Mouse (Mus musculus): ENCODE data around the gene Popdc2. TPM values are rescaled to one million over a fixed set of nuclear protein-coding genes. Genes with fewer than 3 reads are reported as not detected.
A peak's percentile ranks its signal among the peaks of the same experiment; 100 is the strongest.
"Not testable (repeated sequence)": the region's sequence is repeated elsewhere in the genome, so short reads cannot be mapped to it uniquely, and the experiment has no call there.

The Popdc2 gene
- total RNA-seq (2021) = 100 to 1,000 TPM; 542 to 580 TPM
- long read RNA-seq, experiment 1, transcript Popdc2-202 (4 exons, 1,992 nt) = minor isoform, 60 of 561 reads
- long read RNA-seq, experiment 1, transcript Popdc2-201 (4 exons, 2,169 nt) = major isoform, 362 of 561 reads
- long read RNA-seq, experiment 1, partial matches to known transcripts = 90 of 561 reads
- long read RNA-seq, experiment 1, other reads (novel, unspliced or antisense) = 45 of 561 reads
- long read RNA-seq, experiment 2, transcript Popdc2-202 (4 exons, 1,992 nt) = minor isoform, 56 of 508 reads
- long read RNA-seq, experiment 2, transcript Popdc2-201 (4 exons, 2,169 nt) = major isoform, 307 of 508 reads
- long read RNA-seq, experiment 2, partial matches to known transcripts = 99 of 508 reads
- long read RNA-seq, experiment 2, other reads (novel, unspliced or antisense) = 43 of 508 reads

DNA sequence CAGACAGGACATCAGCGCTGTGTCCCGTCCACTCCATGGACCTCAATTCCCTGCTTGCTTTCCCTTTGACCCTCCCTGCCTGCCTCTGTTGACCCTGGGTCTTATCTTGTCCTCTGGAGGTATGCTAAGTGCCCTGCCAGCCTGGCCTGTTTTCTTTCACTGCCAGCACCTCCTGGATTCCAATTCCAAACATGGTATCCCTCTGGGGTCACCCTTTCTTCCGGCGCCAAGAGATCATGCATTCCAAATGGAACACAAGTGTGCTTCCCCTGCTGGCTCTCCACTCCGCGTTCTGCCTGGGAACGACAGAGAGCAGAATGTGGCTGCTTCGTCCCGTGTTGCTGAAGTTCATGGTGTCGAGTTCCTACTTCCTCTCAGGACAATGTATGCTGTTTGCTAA lies at the start of gene Popdc2:
Popdc2 (plus strand) TSS at position 277 of the 400 bp plus-strand sequence.
- peak; percentile 63 to 81 for DNase-seq
- intact Hi-C loops (cut with DNase I) = no loop called here

DNA sequence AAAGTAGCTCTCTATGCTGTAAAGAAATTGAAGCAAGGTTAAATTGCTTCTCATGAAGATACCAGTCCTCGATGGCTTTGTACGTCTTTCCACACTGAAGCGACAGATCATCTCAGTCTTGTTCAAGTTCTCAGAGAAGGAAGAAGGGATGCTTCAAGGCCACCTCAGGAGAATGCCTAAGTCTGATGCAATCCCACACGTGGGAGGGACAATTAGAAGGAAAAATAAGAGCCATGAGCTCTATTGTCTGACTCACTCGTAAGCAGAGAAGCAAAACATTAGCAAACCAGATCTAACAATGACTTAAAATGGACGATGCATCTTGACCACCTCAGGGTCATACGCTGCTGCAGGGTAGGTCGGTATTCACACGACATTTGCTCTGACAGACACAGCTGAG lies 43.5 kb upstream of the Popdc2 start:
- intact Hi-C loops (cut with DNase I) = no loop called here
- no peak for DNase-seq

GRCm38 (mm10) chr16:38319087-38319486 lies 42.9 kb upstream of the Popdc2 start:
- no peak for DNase-seq
- intact Hi-C loops (cut with DNase I) = no loop called here

DNA sequence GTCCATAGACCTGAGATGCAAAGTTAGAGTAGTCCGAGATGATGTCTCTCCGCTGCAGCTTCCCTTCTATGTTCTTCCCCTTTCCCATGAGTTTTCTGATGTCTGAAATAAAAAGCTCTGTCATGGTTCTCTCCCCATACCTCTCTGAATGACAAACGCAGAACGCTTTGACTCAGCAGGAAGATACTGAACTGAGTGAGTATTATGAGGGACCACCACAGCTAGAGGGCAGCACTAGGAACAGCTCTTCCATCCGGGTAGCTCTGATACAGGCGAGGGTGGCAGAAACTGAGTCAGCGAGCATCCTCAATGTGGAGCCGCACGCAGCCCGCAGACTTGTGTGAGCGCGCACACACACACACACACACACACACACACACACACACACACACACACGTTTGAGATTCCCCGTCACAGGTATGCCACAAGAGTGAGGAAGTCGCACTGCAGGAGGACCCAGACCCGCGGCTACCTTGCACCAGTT lies 40.5 kb upstream of the Popdc2 start:
- intact Hi-C loops (cut with DNase I) = no loop called here
- DNase-seq = peak; percentile 17 to 52

DNA sequence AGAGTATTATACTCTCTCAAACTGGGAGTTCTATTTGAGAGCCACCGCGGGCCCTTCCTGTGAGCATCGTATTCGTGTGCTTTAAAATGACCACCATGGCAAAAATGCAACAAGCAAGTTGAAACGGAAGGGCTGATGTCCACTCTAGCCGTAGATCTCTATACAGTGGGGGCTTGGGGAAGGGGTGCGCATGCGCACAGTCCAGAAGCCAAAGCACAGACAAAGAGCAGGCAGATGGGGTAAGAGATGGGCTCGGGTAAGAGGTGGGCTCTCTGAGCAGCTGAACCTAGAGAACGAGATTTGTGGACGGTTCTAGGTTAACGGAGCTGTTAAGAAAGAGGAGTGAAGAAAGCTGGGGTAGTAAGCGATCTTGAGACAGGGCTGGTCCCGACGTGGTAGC lies 37.7 kb upstream of the Popdc2 start:
- intact Hi-C loops (cut with DNase I) = no loop called here
- no peak for DNase-seq

GRCm38 (mm10) chr16:38326778-38327397 lies 35.1 kb upstream of the Popdc2 start:
- intact Hi-C loops (cut with DNase I) = no loop called here

DNA sequence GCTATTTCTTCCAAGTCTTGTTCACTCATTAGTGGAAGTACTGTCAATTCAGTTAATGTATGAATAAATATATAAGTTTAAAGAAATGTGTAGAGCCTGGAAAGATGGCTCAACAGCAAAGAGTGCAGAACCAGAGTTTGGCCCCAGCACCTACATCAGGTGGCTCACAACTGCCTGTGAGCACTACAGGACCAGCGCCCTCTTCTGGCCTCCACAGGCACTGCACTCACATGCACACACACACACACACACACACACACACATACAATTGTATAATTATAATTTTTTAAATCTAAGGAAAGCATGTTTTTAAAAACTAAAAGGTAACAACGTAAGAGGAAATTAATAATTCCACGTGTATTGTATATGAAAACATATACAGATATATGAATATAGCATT lies 32.7 kb upstream of the Popdc2 start:
- intact Hi-C loops (cut with DNase I) = no loop called here
- no peak for DNase-seq

More at GRCm38 (mm10) chr16:38326778-38327397, 35.1 kb upstream of the Popdc2 start:
- no peak for DNase-seq

DNA sequence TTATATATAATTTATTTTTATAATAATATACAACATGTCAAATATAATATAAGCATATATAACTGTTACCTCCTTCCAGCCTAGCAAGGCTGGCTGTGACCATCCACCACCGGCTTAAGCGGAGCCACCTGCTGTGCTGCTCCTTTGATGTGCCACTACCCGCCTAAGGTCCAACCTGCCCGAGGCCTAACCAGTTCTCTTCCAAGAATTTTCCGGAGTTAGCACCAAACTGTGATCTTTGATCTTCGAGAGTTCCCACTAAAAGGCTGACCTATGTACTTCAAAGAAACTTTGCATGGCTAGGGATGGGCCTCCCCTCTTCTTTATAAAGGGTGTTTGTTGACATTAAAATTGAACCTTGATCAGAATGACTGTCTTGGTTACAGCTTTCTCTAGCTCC lies 27.6 kb upstream of the Popdc2 start:
- intact Hi-C loops (cut with DNase I) = no loop called here
- no peak for DNase-seq

DNA sequence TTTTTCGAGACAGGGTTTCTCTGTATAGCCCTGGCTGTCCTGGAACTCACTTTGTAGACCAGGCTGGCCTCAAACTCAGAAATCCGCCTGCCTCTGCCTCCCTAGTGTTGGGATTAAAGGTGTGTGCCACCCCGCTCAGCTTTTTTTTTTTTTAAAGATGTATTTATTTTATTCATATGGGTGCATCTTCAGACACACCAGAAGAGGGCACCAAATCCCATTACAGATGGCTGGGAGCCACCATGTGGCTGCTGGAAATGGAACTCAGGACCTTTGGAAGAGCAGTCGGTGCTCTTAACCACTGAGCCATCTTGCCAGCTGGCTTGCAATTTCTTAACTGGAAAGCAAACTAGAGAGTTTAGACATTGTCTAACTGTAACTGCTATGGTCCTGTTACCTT lies 23.9 kb upstream of the Popdc2 start:
- DNase-seq; intact Hi-C loops (cut with DNase I): not testable (repeated sequence)

DNA sequence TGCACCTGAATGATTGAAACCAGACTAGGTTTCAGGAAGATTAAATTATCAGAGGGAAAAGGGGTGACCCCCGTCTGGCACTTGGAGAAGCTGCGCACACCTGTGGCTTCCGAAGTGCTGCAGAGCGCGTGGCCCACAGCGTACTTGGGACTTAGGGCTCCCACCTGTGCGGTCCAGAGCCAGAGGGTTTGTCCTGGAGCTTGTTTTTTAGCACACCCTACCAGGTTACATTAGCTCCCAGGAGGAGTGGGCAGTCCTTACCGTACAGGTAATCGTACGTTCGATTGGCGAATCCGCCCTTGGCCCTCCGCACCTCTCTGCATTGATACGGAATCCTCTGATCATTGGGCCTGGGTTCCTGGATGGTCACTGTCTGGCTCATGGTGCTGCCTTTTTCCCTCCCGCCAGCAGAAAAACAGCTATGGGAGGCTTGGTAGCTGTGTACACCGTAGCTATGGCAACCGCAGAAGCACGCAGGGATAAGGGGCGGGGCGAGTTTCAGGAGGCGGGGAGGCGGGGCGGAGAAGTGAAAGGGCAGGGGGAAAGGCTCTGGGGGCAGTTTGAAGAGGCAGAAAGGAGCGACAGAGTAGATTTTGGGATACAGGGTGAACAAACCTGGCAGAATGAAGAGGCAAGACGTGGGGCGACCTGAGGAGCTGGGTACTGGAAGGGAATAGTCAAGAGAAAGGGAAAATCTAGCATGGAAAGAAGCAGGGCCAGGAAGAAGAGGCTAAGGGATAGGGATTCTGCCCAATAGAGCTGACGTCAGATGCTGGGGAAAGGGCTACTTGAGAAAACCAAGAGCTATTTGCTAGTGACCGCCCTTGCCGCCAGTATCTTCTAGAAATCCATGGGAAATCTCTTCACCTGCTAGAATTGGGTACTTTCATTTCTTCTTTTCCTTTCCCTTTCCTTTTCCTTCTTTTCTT lies 20.3 kb upstream of the Popdc2 start, which contains the start of gene Maats1:
Maats1 (minus strand) TSS at position 748 of the 929 bp plus-strand sequence.
- intact Hi-C loops (cut with DNase I) = no loop called here
- peak; percentile 76 to 82 for DNase-seq

- no peak for DNase-seq
- intact Hi-C loops (cut with DNase I) = loop anchor here (1.0 to 2.0 kb wide), 2 partner anchors 140 to 161 kb away; no protein-coding TSS in a partner anchor
These were observed 16.9 kb upstream of the Popdc2 start for GRCm38 (mm10) chr16:38344941-38345725.

- DNase-seq = peak; percentile 91 to 94
- intact Hi-C loops (cut with DNase I) = no loop called here
These were observed 15.3 kb upstream of the Popdc2 start, which contains the start of the genes Cox17 and Gm21987 for GRCm38 (mm10) chr16:38346529-38347325. TSS of gene Cox17 (plus strand) at chr16:38346991. TSS of gene Gm21987 (plus strand) at chr16:38347040.

- intact Hi-C loops (cut with DNase I) = no loop called here
- no peak for DNase-seq
These were observed 14.4 kb upstream of the Popdc2 start for GRCm38 (mm10) chr16:38347588-38347987.

DNA sequence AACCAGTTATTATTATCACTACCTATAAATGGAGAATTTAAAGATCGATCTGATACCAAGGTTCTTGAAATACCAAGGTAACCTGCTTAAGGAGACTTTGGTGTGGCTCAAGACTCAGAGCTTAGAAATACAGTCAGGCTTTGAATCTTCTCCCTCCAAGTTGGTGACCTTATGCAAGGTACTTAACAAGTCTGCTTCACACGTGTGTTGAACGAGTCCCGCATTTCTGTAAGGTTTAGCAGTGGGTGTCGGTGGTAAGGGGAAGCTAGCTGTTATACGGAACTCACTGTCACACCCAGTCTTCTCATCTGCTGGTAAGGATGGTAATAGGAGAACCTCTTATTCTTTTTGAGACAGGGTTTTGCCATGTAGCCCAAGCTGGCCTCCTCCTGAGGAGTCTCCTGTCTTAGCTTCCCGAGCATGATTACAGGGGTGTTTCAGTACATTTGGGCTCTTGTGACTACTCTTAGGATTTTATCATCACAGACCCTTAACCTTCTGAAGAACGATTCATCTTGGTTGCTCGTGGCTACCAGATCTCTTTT lies 13.7 kb upstream of the Popdc2 start:
- intact Hi-C loops (cut with DNase I) = loop anchor here (1.0 kb wide), 1 partner anchor 26 kb away; no protein-coding TSS in a partner anchor
- DNase-seq = no peak

DNA sequence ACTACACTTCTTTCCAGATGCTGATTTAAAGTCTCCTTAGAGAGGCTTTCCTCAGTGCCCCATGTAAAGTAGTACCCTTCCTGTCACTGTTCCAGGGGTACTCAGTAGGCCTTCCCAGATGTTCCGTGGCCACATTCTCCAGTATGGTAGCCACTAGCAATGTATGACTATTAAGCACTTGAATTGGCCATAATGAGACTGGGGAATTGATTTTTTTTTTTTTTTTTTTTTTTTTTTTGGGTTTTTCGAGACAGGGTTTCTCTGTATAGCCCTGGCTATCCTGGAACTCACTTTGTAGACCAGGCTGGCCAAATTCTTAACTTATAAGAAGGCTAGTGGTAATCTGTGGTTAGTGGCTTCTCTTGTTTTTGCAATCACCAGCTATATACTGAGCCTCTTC lies 12.1 kb upstream of the Popdc2 start:
- intact Hi-C loops (cut with DNase I) = no loop called here
- no peak for DNase-seq

DNA sequence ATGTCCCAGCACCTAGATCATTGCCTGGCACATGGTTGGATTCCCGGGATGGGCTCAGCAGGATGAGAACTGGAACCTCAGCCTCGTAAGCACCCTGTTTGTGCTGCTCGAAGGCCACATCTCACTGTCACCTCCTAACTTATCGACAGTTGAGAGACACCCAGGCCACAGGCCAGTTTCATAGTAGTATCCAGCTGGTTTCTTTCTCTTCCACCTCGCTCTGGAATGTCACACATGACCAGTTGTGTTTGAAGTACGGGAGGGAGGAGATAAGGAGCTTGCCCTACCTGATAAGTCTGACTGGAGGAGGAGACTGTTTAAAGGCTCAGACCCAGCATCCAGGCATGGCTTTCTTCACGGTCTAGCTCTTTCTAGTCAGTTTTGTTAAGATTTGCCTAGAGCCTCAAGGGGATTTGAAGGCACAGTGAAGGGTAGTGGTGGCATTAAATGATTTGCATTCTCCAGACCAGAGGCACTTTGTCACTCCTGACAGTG lies 11.6 kb upstream of the Popdc2 start:
- intact Hi-C loops (cut with DNase I) = no loop called here
- DNase-seq = peak; percentile 47 to 68

DNA sequence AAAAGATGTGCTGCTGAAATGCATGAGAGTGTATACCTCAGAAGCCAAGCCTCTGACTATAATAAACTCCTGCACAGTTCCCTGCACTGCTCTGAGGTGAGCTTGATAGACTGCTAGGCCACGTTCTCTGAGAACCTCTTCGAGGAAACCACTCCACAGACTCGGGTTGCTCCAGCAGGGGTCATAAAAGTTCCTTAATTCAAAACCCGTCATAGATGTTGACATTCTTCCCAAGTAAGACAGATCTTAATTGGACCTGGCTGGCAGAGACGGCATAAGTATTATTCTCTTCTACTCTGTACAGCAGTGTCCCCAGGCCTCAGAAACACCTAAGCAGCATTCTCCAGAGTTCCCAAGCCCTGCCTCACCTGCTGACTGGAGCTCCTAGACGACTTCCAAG lies 11.1 kb upstream of the Popdc2 start:
- intact Hi-C loops (cut with DNase I) = no loop called here
- DNase-seq = no peak

DNA sequence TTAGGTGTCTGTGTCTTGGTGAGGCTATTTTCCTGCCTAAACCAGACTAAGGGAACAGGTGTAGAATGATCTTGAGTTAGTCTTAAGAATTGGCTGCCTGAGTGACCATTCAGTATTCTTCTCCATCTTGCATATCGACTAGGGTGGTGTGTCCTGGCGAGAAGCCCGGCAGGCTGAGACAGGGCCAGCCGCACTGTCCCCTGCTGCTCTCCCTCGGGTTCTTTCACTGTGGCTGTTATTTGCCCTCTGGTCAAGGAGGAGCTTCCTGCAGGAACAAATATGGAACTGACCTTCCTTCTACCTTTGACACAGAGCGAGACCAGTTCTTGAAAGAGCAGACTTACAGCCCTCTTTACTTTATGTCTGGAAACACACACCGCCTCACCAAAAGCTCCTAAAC lies 10.0 kb upstream of the Popdc2 start:
- peak; percentile 63 to 74 for DNase-seq
- intact Hi-C loops (cut with DNase I) = no loop called here
